Mouse (Mus musculus) naive thymus-derived CD4-positive, alpha-beta T cell, adult 2 months (primary cell): Measurements from ENCODE around the gene Rps6ka1.
"Not testable (repeated sequence)": the region's sequence is repeated elsewhere in the genome, so short reads cannot be mapped to it uniquely, and the experiment has no call there.

ENCODE experiments used
- DNase-seq: peaks from one replicate; pipeline ENCODE4 v3.0.0-alpha.2; 2011; ENCODE audit warnings: low read depth

The Rps6ka1 gene

GRCm38 (mm10) chr4:133887672-133888453 is at the start of gene Rps6ka1:
Gene Rps6ka1 (minus strand): TSS chr4:133887797.
- peak; percentile 76 for DNase-seq

DNA sequence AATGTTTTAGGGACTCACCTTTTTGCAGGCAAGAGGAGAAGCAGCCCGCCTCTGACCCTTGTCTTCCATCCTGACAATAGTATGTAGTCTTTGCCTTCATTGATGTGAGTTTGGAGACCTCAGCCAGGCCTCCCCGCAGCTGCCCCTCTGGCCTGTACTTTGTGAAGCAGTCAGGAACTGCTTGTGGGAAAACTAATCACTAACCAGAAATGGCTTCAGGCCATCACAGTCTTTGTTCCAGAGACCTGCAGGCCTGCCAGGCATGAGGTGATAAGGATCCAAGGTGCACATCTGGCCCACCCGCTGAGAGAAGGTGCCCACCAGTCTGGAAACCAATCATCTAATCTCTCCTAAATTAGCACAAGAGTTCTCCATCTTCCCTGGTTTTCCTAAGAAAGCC is 44.2 kb upstream of the Rps6ka1 start:
- no peak for DNase-seq

DNA sequence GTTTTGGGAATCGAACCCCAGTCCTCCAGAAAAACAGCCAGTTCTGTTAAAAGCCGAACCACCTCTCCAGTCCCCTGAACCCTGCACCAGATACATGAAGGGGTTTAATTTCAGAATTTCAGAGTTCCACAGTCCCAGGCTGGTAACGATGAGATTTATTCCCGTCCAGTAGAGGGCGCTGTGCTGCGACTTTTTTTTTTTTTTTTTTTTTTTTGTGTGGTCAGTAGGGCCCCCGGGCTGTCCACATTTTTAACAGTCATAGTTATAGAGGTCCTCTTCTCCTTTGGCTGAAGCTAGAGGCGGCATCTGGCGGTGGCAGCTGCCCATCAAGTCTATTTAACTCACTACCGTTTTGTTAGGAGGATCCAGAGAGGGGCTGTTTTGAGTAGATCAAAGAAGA is 43.8 kb upstream of the Rps6ka1 start:
- DNase-seq = peak; percentile 56

DNA sequence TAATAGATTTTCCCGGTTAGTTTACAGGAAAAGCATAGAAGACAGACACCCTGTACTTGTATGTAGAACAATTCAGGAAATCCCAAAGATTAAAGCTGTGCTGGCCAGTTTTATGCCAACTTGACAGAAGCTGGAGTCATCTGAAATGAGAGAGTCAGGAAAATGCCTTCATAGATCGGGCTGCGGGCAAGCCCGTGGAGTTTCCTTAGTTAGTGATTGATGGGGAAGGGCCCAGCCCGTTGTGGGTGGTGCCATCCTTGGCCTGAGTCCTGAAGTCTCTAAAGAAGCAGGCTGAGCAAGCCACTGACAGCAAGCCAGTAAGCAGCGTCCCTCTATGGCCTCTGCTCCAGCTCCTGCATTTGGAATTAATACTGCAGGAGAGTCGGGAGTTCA is 41.7 kb upstream of the Rps6ka1 start:
- DNase-seq = no peak

DNA sequence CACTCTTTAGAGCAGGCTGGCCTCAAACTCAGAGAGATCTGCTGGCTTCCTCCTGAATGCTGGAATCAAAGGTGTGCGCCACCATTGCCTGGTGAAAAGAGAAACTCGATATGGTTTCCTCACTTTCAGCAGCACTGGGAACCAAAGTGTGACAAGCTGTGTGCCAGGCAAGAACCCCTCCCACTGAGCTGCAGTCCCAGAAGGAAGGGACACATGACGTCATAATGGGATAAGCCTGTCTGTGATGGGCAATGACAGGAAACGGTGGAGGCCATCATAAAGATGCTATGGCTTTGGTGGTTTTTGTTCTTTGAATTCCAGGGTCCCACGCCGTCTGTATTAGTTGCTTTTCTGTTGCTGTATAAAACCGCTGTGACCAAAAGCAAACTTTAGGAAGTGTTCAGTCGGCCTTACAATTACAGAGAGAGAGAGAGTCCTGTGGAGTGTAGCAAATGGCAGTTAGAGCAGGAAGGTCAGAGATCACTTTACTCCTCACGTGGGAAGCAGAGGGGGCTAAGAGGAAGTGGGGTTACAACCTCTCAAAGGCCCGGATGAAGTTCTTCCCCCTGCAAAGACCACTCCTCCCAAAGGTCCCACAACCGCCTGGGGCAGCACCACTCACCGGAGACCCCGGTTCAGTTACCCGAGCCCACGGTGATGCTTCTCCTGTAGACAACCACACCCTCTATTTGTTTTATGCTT is 41.1 kb upstream of the Rps6ka1 start:
- DNase-seq = peak; percentile 27

DNA sequence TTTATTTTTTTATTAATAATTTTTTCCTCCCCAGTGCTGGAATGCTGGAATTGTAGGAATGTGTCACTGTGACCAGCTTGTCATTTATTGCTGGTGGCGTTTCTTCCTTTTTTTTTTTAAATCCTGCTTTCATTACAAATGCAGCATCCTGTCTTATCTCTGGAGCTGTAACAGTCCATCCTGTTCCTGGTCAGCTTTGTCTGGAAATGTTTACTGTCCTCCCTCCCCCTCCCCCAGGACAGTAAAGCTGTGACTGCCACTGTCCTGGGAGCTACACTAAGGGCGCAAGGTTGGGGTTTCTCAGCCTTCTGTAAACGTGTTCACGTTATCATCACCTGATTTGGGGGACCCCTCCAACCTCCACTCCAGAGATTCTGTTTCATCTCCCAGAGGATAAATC is 37.6 kb upstream of the Rps6ka1 start:
- DNase-seq = no peak

DNA sequence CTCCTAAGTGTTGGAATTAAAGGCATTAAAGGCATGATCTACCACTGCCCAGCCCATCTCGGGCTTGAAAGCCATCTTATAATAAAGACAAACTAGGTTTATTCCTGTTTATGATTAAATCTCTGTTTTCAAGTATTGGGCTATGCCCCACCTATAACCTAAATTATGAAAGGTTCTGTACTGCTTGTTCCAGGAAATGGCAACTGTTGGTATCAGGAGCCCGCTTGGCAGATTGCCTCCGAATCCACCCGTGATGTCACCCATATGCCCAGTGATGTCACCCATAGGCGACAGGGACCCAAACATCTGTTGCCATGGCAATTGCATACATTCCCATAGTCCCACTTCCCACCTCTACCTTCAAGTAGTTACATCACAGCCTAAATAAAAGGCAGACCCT is 36.1 kb upstream of the Rps6ka1 start:
- no peak for DNase-seq

- not testable (repeated sequence) for DNase-seq
These were observed 30.7 kb upstream of the Rps6ka1 start for GRCm38 (mm10) chr4:133918093-133918825.

- DNase-seq = no peak
These were observed 24.4 kb upstream of the Rps6ka1 start for GRCm38 (mm10) chr4:133911983-133912382.

DNA sequence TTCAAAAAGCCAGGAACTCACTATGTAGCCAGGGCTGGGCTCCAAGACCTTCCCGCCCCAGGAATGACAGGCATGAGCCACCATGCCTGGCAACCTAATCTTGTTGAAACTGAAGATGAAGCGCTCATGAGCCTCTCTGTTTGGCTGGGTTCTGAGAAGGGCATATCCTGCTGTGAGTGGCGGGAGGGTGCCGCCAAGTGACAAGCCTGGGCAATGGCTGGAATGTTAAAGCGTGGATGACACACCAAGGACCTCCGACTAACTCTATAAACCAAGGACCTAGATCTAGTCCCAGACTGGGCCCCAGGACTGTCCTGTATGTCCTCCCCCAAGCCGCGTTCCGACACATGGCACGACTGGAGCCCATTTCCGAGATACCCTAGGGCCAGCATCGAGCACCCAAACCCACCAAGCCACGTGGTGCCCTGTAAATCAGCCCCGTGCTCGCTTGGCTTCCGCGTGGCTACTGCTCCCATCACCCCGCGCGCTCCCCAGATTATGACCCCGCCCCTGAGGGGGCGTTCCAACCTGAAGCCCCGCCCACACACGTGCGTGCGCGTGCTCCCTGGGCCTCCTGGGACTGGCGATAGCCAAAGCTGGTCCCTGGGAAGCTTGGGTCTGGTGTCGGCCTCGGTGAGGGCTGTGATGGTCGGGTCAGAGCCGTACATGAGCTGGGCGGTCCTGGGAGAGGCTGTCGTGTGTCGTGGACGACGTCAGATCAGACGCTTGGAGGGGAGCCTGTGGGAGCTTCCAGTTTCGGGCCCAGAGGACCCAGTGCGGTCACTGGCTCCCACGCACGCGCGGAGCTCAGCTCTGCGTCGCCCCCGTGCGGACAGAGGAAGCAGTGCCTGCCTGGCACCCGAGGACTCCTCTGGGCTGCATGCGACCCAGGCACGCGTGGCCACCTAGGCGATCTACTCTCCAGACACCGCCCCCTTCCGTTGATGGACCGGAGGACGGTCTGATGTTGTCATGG is 22.9 kb upstream of the Rps6ka1 start:
- DNase-seq = peak; percentile 99

DNA sequence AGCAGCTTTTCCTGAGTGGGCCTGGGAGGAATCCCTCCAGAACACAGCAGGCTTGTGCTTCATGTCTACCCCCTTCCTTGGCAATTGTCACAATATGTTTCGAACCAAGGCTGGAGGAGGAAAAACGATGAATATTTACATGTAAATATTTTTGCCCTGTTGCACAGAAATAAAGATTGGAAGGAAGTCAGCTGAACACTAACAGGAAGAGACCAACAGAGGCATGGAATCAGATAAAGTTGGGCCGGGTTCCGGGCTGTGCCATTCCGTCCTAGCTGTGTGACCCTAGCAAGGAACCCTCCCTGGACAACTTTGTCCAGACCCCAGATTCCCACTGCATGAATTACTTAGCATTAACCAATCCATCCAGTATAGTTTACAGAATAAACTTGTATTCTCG is 20.5 kb upstream of the Rps6ka1 start:
- no peak for DNase-seq

DNA sequence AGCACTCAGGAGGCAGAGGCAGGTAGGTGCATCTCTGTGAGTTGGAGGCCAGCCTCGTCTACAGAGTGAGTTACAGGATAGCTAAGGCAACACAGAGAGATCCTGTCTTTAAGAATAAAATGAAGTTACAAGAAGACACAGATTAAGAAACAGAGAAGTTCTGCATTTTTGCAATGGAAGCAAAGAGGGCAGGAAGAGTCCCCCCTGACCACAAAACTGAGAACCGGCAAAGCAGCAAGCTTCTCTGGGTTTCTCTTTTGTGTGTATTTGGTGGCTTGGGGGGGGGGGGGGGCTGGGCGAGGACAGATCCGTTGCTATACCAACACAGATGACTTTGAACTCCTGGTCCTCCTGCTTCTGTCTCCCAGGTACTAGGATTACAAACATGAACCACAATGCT is 19.5 kb upstream of the Rps6ka1 start:
- peak; percentile 62 for DNase-seq

DNA sequence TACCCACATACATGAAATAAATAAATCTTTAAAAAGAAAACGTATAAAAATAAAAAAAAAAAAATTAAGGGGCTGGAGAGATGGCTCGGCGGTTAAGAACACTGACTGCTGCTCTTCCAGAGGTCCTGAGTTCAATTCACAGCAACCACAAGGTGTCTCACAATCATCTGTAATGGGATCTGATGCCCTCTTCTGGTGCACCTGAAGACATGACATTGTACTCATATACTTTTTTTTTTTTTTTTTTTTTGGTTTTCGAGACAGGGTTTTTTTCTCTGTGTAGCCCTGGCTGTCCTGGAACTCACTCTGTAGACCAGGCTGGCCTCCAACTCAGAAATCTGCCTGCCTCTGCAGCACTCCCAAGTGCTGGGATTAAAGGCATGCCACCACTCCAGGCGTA is 18.7 kb upstream of the Rps6ka1 start:
- DNase-seq = not testable (repeated sequence)

GRCm38 (mm10) chr4:133905167-133905566 is 17.6 kb upstream of the Rps6ka1 start:
- DNase-seq = no peak

- no peak for DNase-seq
These were observed 16.7 kb upstream of the Rps6ka1 start for GRCm38 (mm10) chr4:133904326-133904725.

DNA sequence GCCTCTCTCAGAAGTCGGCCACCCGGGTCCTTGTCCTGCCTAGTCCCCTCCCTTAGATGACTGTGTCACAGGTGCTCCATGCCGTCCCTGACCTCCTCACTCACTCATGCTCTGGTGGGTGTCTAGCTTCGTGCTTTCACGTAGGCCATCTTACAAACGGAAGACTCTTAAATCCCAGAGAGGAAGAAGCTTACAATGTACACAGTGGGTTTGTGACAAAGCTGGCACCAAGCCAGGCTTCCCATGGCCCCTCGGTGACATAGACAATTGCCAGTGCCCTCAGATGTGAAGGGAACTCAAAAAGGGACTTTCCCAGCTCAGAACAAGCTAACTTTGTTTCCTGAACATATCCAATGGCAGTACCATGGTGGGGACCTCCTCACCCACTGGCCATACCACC is 15.8 kb upstream of the Rps6ka1 start:
- DNase-seq = peak; percentile 57

GRCm38 (mm10) chr4:133902510-133902909 is 14.9 kb upstream of the Rps6ka1 start:
- peak; percentile 49 for DNase-seq

- DNase-seq = no peak
These were observed 13.3 kb upstream of the Rps6ka1 start for GRCm38 (mm10) chr4:133900887-133901286.

DNA sequence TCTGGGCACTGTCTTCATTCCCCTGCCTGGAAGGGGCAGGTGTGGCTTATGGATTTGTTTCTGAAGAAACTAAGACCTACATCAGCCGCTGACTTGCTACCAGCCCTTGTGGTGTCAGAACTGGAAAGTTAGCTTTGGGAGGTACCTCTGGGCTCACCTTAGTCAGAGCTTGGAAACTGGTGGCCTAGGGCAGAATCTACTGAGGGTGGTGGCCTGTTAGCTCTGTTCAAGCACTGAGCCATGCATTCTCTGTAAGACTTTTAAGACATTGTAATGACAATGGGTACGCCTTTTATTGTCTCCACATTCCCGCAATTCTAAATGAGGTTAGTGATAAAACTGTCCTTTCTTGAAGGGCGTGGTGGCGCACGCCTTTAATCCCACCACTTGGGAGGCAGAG is 12.8 kb upstream of the Rps6ka1 start:
- DNase-seq = no peak

DNA sequence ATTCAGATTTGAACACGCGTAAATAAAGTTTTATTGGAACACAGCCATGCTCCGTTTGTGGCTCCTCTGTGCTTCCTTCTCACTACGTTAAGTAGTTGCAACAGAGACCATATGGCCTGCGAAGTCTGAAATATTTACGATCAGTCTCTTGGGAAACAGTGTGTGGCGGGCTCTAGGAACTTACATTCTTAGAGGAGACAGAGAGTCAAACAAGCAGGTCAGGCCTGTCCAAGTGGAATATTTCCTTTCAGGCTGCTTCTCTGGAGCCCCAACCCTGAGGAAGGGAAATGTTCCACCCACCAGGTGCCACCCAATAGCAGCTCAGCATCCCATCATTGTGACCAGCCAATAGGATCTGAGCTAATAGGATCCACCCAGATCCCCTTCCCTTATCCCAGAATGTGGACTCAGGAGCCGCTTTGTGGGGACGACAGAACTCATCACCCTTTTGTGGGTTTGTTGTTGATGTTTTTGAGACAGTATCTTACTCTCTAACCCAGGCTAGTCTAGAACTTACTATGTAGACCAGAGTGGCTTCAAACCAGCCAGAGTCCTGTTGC is 11.7 kb upstream of the Rps6ka1 start:
- no peak for DNase-seq

DNA sequence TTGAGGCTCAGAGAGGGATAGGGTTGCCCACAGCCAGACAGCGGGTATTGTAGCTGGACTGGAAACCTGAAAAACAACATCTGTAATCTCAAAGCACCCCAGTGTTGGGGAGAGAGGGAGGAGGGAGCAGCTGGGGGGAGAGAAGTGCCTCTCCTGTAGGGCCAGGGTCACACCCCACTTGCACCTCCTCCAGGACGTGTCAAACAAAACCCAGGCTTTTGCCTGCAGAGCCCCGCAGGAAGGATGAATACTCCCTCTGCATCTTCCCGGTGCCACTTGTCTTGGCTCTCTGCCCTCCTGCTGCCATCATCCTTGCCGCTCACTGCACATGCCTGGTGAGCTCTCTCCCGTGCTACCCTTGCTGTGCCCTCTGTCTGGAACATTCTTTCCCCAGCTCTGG is 10.6 kb upstream of the Rps6ka1 start:
- DNase-seq = no peak
